Mouse (Mus musculus) neural tube, embryonic 11.5 days (tissue): ENCODE data around the gene Nsmce3. TPM values are rescaled to one million over a fixed set of nuclear protein-coding genes. Genes with fewer than 3 reads are reported as not detected.

Experiments used
- ATAC-seq: fragments of 200-750 bp; cut with Nextera tagmentation; 2 replicates; pipeline ENCODE4 v1.8.0; 2017; ENCODE audit warnings: moderate number of reproducible peaks, mild to moderate bottlenecking, moderate TSS enrichment, moderate library complexity; ENCODE audit not compliant: insufficient read depth, low FRiP score, low TSS enrichment
- DNase-seq: peaks from one replicate; pipeline ENCODE4 v3.0.0-alpha.2; 2015; ENCODE audit warnings: low spot score
- H3K27ac ChIP-seq: fragments of 300-500 bp; sonication (generic); 2 replicates; pipeline ENCODE4 v1.5.1; 2014; ENCODE audit warnings: low read depth, mild to moderate bottlenecking, low read length
- H3K27me3 ChIP-seq: fragments of 300-500 bp; sonication (generic); 2 replicates; pipeline ENCODE4 v1.6.1; 2014; ENCODE audit warnings: mild to moderate bottlenecking, low read length, mixed read lengths; ENCODE audit not compliant: control insufficient read depth, insufficient read depth
- H3K36me3 ChIP-seq: fragments of 300-500 bp; sonication (generic); 2 replicates; pipeline ENCODE4 v1.6.1; 2014; ENCODE audit warnings: mild to moderate bottlenecking, low read length, moderate library complexity, mixed read lengths; ENCODE audit not compliant: control insufficient read depth, insufficient read depth
- H3K4me1 ChIP-seq: fragments of 300-500 bp; sonication (generic); 2 replicates; pipeline ENCODE4 v1.6.1; 2014; ENCODE audit warnings: low read length, mixed read lengths; ENCODE audit not compliant: control insufficient read depth, insufficient read depth
- H3K4me2 ChIP-seq: fragments of 300-500 bp; sonication (generic); 2 replicates; pipeline ENCODE4 v1.6.1; 2014; ENCODE audit warnings: low read depth, mild to moderate bottlenecking, moderate library complexity
- H3K4me3 ChIP-seq: fragments of 300-500 bp; sonication (generic); 2 replicates; pipeline ENCODE4 v1.5.1; 2014; ENCODE audit warnings: low read depth, low read length
- H3K9ac ChIP-seq: fragments of 300-500 bp; sonication (generic); 2 replicates; pipeline ENCODE4 v1.6.1; 2014; ENCODE audit warnings: mild to moderate bottlenecking, low read length
- H3K9me3 ChIP-seq: fragments of 300-500 bp; sonication (generic); 2 replicates; pipeline ENCODE4 v1.6.1; 2016; ENCODE audit warnings: low read length; ENCODE audit not compliant: control insufficient read depth
- WGBS: fragments of 180-500 bp; shearing (Covaris S2); extraction: QIAGEN DNeasy Blood & Tissue Kit; methylation state at CpG from one replicate; pipeline ENCODE4 v1.1.7; 2014; 5-methylcytosine and 5-hydroxymethylcytosine counted together
- polyA plus RNA-seq: library from polyadenylated mRNA; unstranded; fragments of >200 nt; fragmentation: Nextera tagmentation; extraction: Ambion mirVana; gene quantifications from 2 replicates; pipeline ENCODE4 v1.2.1, GENCODE M21; 2014

The Nsmce3 gene
- polyA plus RNA-seq, 1 experiment from 2014 or later = 13.1 TPM

GRCm38 (mm10) chr7:64855389-64855927, 17.3 kb downstream of the Nsmce3 start:
- ATAC-seq (no peak), DNase-seq (no peak)
- no peaks in the 10 kb centered on the region for H3K9me3 ChIP-seq
- H3K4me1 ChIP-seq = no peaks in the 10 kb centered on the region
- no peak overlapping the region for H3K4me2 ChIP-seq
- H3K27ac ChIP-seq = no peak overlapping the region
- H3K4me3 ChIP-seq = no peak overlapping the region
- no peaks in the 10 kb centered on the region for H3K27me3 ChIP-seq
- H3K9ac ChIP-seq = no peak overlapping the region
- WGBS = 91% methylated on average over 5 of the region's 10 CpGs
- H3K36me3 ChIP-seq = no peaks in the 10 kb centered on the region

GRCm38 (mm10) chr7:64850791-64851190, 22.0 kb downstream of the Nsmce3 start:
- Histone ChIP-seq H3K27me3 (no peaks in the 10 kb centered on the region), H3K9ac (no peak overlapping the region), H3K4me3 (no peak overlapping the region), H3K27ac (no peak overlapping the region), H3K4me1 (no peaks in the 10 kb centered on the region), H3K4me2 (no peak overlapping the region), H3K9me3 (no peaks in the 10 kb centered on the region), H3K36me3 (no peaks in the 10 kb centered on the region)
- 59% methylated on average over 3 of the region's 3 CpGs for WGBS
- no peak for ATAC-seq
- DNase-seq = peak; percentile 25

- ATAC-seq (no peak), DNase-seq (no peak)
- H3K4me1 ChIP-seq = no peaks in the 10 kb centered on the region
- no peak overlapping the region for H3K4me2 ChIP-seq
- no peaks in the 10 kb centered on the region for H3K27me3 ChIP-seq
- H3K36me3 ChIP-seq = no peaks in the 10 kb centered on the region
- WGBS = 92% methylated on average over 5 of the region's 5 CpGs
- H3K9me3 ChIP-seq = no peaks in the 10 kb centered on the region
- H3K4me3 ChIP-seq = no peak overlapping the region
- no peak overlapping the region for H3K27ac ChIP-seq
- H3K9ac ChIP-seq = no peak overlapping the region
Measured at GRCm38 (mm10) chr7:64847366-64847899, 25.4 kb downstream of the Nsmce3 start.

GRCm38 (mm10) chr7:64846061-64846460, 26.7 kb downstream of the Nsmce3 start:
- no peak for ATAC-seq
- no peaks in the 10 kb centered on the region for H3K36me3 ChIP-seq
- H3K9ac ChIP-seq = no peak overlapping the region
- H3K9me3 ChIP-seq = no peaks in the 10 kb centered on the region
- no peak overlapping the region for H3K4me3 ChIP-seq
- H3K4me1 ChIP-seq = peaks cover 6% of the 10 kb centered on the region; the same call in 1 of the 2 replicates
- no peak overlapping the region for H3K27ac ChIP-seq
- no peaks in the 10 kb centered on the region for H3K27me3 ChIP-seq
- 96% methylated on average over 3 of the region's 3 CpGs for WGBS
- no peak overlapping the region for H3K4me2 ChIP-seq
- DNase-seq = no peak

- Histone ChIP-seq H3K9ac (no peak overlapping the region), H3K36me3 (no peaks in the 10 kb centered on the region), H3K27ac (peak overlapping the region; percentile 28), H3K4me3 (no peak overlapping the region), H3K4me2 (peak overlapping the region; percentile 34), H3K27me3 (no peaks in the 10 kb centered on the region), H3K9me3 (no peaks in the 10 kb centered on the region), H3K4me1 (peaks cover 17% of the 10 kb centered on the region)
- peak; percentile 80 for ATAC-seq
- DNase-seq = peak; percentile 65
- 33% methylated on average over 10 of the region's 10 CpGs for WGBS
Measured at GRCm38 (mm10) chr7:64840946-64841659, 31.7 kb downstream of the Nsmce3 start.

GRCm38 (mm10) chr7:64840576-64840895, 32.3 kb downstream of the Nsmce3 start:
- H3K4me2 ChIP-seq = peak overlapping the region; percentile 46

GRCm38 (mm10) chr7:64839801-64840575, 32.8 kb downstream of the Nsmce3 start:
- WGBS = 1% methylated on average over 21 of the region's 21 CpGs
- peak; percentile 84 for ATAC-seq
- H3K27me3 ChIP-seq = no peaks in the 10 kb centered on the region
- no peak overlapping the region; the same call in 1 of the 2 replicates for H3K9ac ChIP-seq
- peak; percentile 81 for DNase-seq
- H3K9me3 ChIP-seq = no peaks in the 10 kb centered on the region
- H3K4me3 ChIP-seq = peak overlapping the region; percentile 15
- peaks cover 17% of the 10 kb centered on the region for H3K4me1 ChIP-seq
- H3K27ac ChIP-seq = peak overlapping the region; percentile 69
- peak overlapping the region; percentile 46 for H3K4me2 ChIP-seq
- H3K36me3 ChIP-seq = no peaks in the 10 kb centered on the region

More at GRCm38 (mm10) chr7:64840576-64840895, 32.3 kb downstream of the Nsmce3 start:
- Histone ChIP-seq H3K9ac (no peak overlapping the region), H3K27ac (peak overlapping the region; percentile 69), H3K4me3 (no peak overlapping the region), H3K9me3 (no peaks in the 10 kb centered on the region), H3K36me3 (no peaks in the 10 kb centered on the region), H3K27me3 (no peaks in the 10 kb centered on the region), H3K4me1 (peaks cover 17% of the 10 kb centered on the region)
- no peak for ATAC-seq
- 55% methylated on average over 1 of the region's 1 CpGs for WGBS
- no peak for DNase-seq

GRCm38 (mm10) chr7:64839281-64839680, 33.5 kb downstream of the Nsmce3 start:
- H3K4me3 ChIP-seq = no peak overlapping the region
- no peak overlapping the region for H3K9ac ChIP-seq
- no peaks in the 10 kb centered on the region for H3K9me3 ChIP-seq
- ATAC-seq (no peak), DNase-seq (no peak)
- WGBS = 61% methylated on average over 2 of the region's 2 CpGs
- peak overlapping the region; percentile 69; the same call in 1 of the 2 replicates for H3K27ac ChIP-seq
- no peaks in the 10 kb centered on the region for H3K27me3 ChIP-seq
- H3K36me3 ChIP-seq = no peaks in the 10 kb centered on the region
- peaks cover 17% of the 10 kb centered on the region for H3K4me1 ChIP-seq
- H3K4me2 ChIP-seq = peak overlapping the region; percentile 46
